In the genomic region with DNA sequence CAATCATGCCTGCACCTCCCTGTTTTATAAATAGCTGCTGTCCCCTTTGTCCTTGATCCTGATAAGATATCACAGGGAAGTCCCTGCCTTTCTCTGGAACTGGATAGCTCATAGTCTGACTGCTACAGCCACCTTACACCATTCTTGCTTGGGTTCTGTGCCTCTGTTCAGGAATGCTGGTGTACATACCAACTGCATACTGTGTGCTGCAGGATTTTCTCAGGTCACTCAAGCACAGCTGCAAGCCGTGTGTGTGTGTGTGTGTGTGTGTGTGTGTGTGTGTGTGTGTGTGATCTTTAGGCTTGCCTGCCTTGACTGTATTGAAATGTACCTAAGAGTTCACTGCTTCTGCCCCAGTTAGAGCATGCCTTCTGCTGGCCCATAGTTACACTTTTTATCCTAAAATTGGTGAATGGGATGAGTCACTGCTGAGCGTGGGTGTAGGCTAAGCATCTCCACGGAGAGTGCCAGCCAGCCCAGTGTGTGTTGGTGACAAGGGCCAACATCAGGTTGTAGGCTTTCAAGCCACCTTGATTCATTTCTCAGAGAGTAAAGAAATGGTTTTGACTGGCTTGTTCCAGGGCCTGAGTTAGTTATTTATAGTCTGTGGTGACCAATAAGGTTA, we compare ENCODE assay signal across 11 mouse cellular contexts.
DNase-seq lines count a peak whose midpoint lies in the region; ATAC-seq and TF ChIP-seq lines count a peak whose summit lies in the region.
"Had no signal": no experiment of that assay in that cellular context is flagged by ENCODE, and none has a peak within 500 bp of the region (broad histone marks: within the 10 kb centered on the region; RNA-seq: fewer than 3 reads in every experiment).

No protein-coding gene starts in this region.

- H3K9ac ChIP-seq in embryonic facial prominence, embryonic 11.5 days (replicated peaks; ENCODE audit: low read length): no peak overlapping the region
- no peak overlapping the region for H3K9ac ChIP-seq in kidney, postnatal 0 days (ENCODE audit: low read depth, low read length)
- H3K9ac ChIP-seq: embryonic facial prominence, embryonic 15.5 days; hindbrain, embryonic 12.5 days had no signal

- no peak overlapping the region for H3K4me2 ChIP-seq in embryonic facial prominence, embryonic 11.5 days (ENCODE audit: low read depth, low read length)
- no peak overlapping the region for H3K4me2 ChIP-seq in kidney, postnatal 0 days (ENCODE audit: low read length)
- H3K4me2 ChIP-seq: embryonic facial prominence, embryonic 15.5 days; hindbrain, embryonic 12.5 days had no signal

- in situ Hi-C loops in Patski (cut with MboI; ENCODE audit: low pct_unique_long_range_greater_than_20kb): no loop called here

- CTCF ChIA-PET in Patski (lab: Charles Lee): interaction anchor here (0.6 to 1.1 kb wide), 3 partner anchors 8 to 62 kb away, joined by 3 to 4 read pairs (median 3); no protein-coding TSS in a partner anchor

- no peaks in the 10 kb centered on the region for H3K4me1 ChIP-seq in embryonic facial prominence, embryonic 11.5 days (ENCODE audit: control insufficient read depth, insufficient read depth, low read length)
- peaks cover 17% of the 10 kb centered on the region for H3K4me1 ChIP-seq in embryonic facial prominence, embryonic 10.5 days
- H3K4me1 ChIP-seq in kidney, postnatal 0 days (replicated peaks; ENCODE audit: insufficient read depth, low read length): peaks cover 23% of the 10 kb centered on the region

- POLR2A ChIA-PET in Patski (lab: Charles Lee): no interaction called here

- no peaks in the 10 kb centered on the region for H3K36me3 ChIP-seq in embryonic facial prominence, embryonic 11.5 days (replicated peaks; ENCODE audit: control insufficient read depth, insufficient read depth, low read depth, low read length)
- H3K36me3 ChIP-seq in embryonic facial prominence, embryonic 10.5 days (replicated peaks): 0 out of 2 replicates have a peak, but pooled peaks cover 6% of the 10 kb centered on the region
- no peaks in the 10 kb centered on the region for H3K36me3 ChIP-seq in kidney, postnatal 0 days (ENCODE audit: insufficient read depth, low read length)

- 0 out of 2 replicates have a peak, but pooled peaks have one; percentile 32 for ATAC-seq in embryonic facial prominence, embryonic 11.5 days (replicated peaks; ENCODE audit: insufficient number of reproducible peaks, low FRiP score, low TSS enrichment, low read depth)
- ATAC-seq in kidney, postnatal 0 days (replicated peaks; ENCODE audit: low FRiP score, low read depth): no peak; the same call in 1 of the 2 replicates
- peak; percentile 15 for ATAC-seq in Patski
- ATAC-seq: CD4-positive, CD25-positive, alpha-beta regulatory T cell, adult 4 months had no signal

- H3K4me3 ChIP-seq in embryonic facial prominence, embryonic 11.5 days (ENCODE audit: low read depth, low read length): no peak overlapping the region
- no peak overlapping the region for H3K4me3 ChIP-seq in embryonic facial prominence, embryonic 10.5 days
- H3K4me3 ChIP-seq in kidney, postnatal 0 days (replicated peaks; ENCODE audit: low read depth, low read length): no peak overlapping the region
- H3K4me3 ChIP-seq: embryonic facial prominence, embryonic 15.5 days; hindbrain, embryonic 12.5 days had no signal

- H3K27ac ChIP-seq in embryonic facial prominence, embryonic 11.5 days (replicated peaks; ENCODE audit: low read depth, low read length): no peak overlapping the region
- no peak overlapping the region for H3K27ac ChIP-seq in embryonic facial prominence, embryonic 10.5 days (replicated peaks)
- H3K27ac ChIP-seq in kidney, postnatal 0 days: peak overlapping the region; percentile 55; the same call in 1 of the 2 replicates
- H3K27ac ChIP-seq: embryonic facial prominence, embryonic 15.5 days; hindbrain, embryonic 12.5 days had no signal

- H3K9me3 ChIP-seq in embryonic facial prominence, embryonic 11.5 days (replicated peaks; ENCODE audit: control insufficient read depth, low read length): no peaks in the 10 kb centered on the region
- H3K9me3 ChIP-seq in embryonic facial prominence, embryonic 10.5 days: no peaks in the 10 kb centered on the region
- H3K9me3 ChIP-seq in kidney, postnatal 0 days (replicated peaks; ENCODE audit: low read length): no peaks in the 10 kb centered on the region
- H3K9me3 ChIP-seq: embryonic facial prominence, embryonic 15.5 days; hindbrain, embryonic 12.5 days had no signal

- WGBS in embryonic facial prominence, embryonic 11.5 days: 80% methylated on average over 3 of the region's 3 CpGs
- 93% methylated on average over 3 of the region's 3 CpGs for WGBS in embryonic facial prominence, embryonic 10.5 days
- 48% methylated on average over 3 of the region's 3 CpGs for WGBS in kidney, postnatal 0 days

- no peaks in the 10 kb centered on the region for H3K27me3 ChIP-seq in embryonic facial prominence, embryonic 11.5 days (ENCODE audit: control insufficient read depth, insufficient read depth, low read length)
- H3K27me3 ChIP-seq in embryonic facial prominence, embryonic 10.5 days (replicated peaks; ENCODE audit: low read depth, poor library complexity, severe bottlenecking): no peaks in the 10 kb centered on the region
- no peaks in the 10 kb centered on the region for H3K27me3 ChIP-seq in kidney, postnatal 0 days (ENCODE audit: insufficient read depth, low read length)
- no peaks in the 10 kb centered on the region for H3K27me3 ChIP-seq in Patski
- H3K27me3 ChIP-seq: embryonic facial prominence, embryonic 15.5 days; hindbrain, embryonic 12.5 days had no signal

- no peak for TF ChIP-seq CTCF in kidney, postnatal 0 days (IDR thresholded peaks at IDR 0.05; ENCODE audit: low read depth)
- no peak for TF ChIP-seq CTCF in Patski (IDR thresholded peaks at IDR 0.05)

- no peak for DNase-seq in embryonic facial prominence, embryonic 11.5 days (ENCODE audit: low spot score)
- DNase-seq in embryonic facial prominence, embryonic 10.5 days (ENCODE audit: low spot score): no peak
- DNase-seq in kidney, postnatal 0 days (ENCODE audit: low spot score): peak; percentile 9
- no peak for DNase-seq in kidney, postnatal 10 days
- DNase-seq in Patski (ENCODE audit: low read depth, low spot score): no peak
- DNase-seq in fibroblast of lung, adult 2 months (ENCODE audit: low read depth): peak; percentile 11
- no peak for DNase-seq in thymus, postnatal 14 days
- no peak for DNase-seq in frontal cortex, postnatal 14 days (ENCODE audit: low spot score in 2 of 2)

Comparison
In these comparisons a context has a peak if more than half of its experiments do, and no peak if none do; other contexts are left out.
1. DNase-seq: peak in kidney, postnatal 0 days (single experiment) and fibroblast of lung, adult 2 months (single experiment); none in embryonic facial prominence, embryonic 11.5 days (single experiment), embryonic facial prominence, embryonic 10.5 days (single experiment), kidney, postnatal 10 days (single experiment), Patski (single experiment), thymus, postnatal 14 days (single experiment) and frontal cortex, postnatal 14 days (0 of 2).